Mouse (Mus musculus) midbrain, embryonic 13.5 days (tissue): Measurements from ENCODE around the gene Uhmk1. TPM values are rescaled to one million over a fixed set of nuclear protein-coding genes. Genes with fewer than 3 reads are reported as not detected.
A peak's percentile ranks its signal among the peaks of the same experiment; 100 is the strongest.
"Not testable (repeated sequence)": the region's sequence is repeated elsewhere in the genome, so short reads cannot be mapped to it uniquely, and the experiment has no call there.

Source experiments
- ATAC-seq: fragments of 200-750 bp; cut with Nextera tagmentation; 2 replicates; pipeline ENCODE4 v1.8.0; 2017; ENCODE audit warnings: mild to moderate bottlenecking, moderate TSS enrichment, moderate library complexity
- H3K27ac ChIP-seq: fragments of 300-500 bp; sonication (generic); 2 replicates; pipeline ENCODE4 v1.5.1; 2015; ENCODE audit warnings: inconsistent platforms, mild to moderate bottlenecking, moderate library complexity
- H3K27me3 ChIP-seq: fragments of 300-500 bp; sonication (generic); 2 replicates; pipeline ENCODE4 v1.6.1; 2015; ENCODE audit warnings: mild to moderate bottlenecking, inconsistent platforms
- H3K36me3 ChIP-seq: fragments of 300-500 bp; sonication (generic); 2 replicates; pipeline ENCODE4 v1.6.1; 2015; ENCODE audit warnings: mild to moderate bottlenecking, inconsistent platforms
- H3K4me1 ChIP-seq: fragments of 300-500 bp; sonication (generic); replicated peaks from 2 replicates; pipeline ENCODE4 v1.6.1; 2015; ENCODE audit warnings: inconsistent platforms
- H3K4me2 ChIP-seq: fragments of 300-500 bp; sonication (generic); replicated peaks from 2 replicates; pipeline ENCODE4 v1.6.1; 2015; ENCODE audit warnings: moderate library complexity, mild to moderate bottlenecking, inconsistent platforms
- H3K4me3 ChIP-seq: fragments of 300-500 bp; sonication (generic); replicated peaks from 2 replicates; pipeline ENCODE4 v1.5.1; 2015; ENCODE audit warnings: mild to moderate bottlenecking, inconsistent platforms
- H3K9ac ChIP-seq: fragments of 300-500 bp; sonication (generic); replicated peaks from 2 replicates; pipeline ENCODE4 v1.6.1; 2015; ENCODE audit warnings: mild to moderate bottlenecking, inconsistent platforms
- H3K9me3 ChIP-seq: fragments of 300-500 bp; sonication (generic); 2 replicates; pipeline ENCODE4 v1.6.1; 2016; ENCODE audit warnings: mild to moderate bottlenecking, inconsistent platforms
- WGBS: fragments of 180-500 bp; shearing (Covaris S2); methylation state at CpG from one replicate; pipeline ENCODE4 v1.1.7; 2015; 5-methylcytosine and 5-hydroxymethylcytosine counted together
- polyA plus RNA-seq: library from polyadenylated mRNA; unstranded; fragments of >200 nt; fragmentation: Nextera tagmentation; extraction: Ambion mirVana; gene quantifications from 2 replicates; pipeline ENCODE4 v1.2.1, GENCODE M21; 2015

Uhmk1 gene
- 7.6 and 8.3 TPM in 2 replicates for polyA plus RNA-seq

DNA sequence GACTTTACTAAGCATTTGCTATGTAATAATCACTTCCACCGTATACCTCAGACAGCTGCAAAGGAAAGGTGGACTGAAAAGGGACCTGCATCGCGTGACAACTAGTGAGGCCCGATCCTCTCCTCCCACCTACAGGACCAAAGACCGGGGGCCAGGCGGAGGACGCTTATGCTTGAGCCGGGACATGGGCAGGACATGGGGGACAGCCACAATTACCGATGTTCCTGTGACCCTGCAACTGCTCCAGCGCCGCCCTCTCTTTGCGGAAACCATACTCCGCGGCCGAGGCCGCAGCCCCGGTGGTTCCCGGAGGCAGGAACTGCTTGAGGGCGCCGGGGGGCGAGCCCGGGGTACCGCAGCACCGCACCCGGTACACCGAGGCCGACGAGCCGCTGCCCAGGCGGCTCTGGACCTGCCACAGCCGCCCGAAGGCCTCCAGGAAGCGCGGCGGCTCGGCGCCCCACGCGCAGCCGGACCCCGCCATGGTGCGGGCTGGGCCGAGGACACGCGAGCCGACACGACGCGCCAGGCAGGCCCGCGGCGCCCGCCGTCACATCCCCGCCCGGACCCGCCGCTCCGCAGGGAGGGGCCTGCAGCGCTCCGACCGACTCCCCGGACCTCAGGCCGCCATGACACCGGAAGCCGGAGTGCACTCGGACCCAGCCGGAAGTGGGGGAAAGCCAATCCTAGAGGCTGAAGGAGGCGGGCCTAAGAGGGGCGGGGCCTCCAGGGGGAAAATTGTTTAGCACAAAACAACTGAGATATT is at the start of gene Uhmk1:
Gene Uhmk1, minus strand, starts transcription at position 641 of the 766 bp plus-strand sequence.
- H3K4me1 ChIP-seq: peaks cover 13% of the 10 kb centered on the region
- H3K9ac ChIP-seq: peak within 1 kb of the TSS; percentile 95
- peak within 1 kb of the TSS; percentile 77 for H3K27ac ChIP-seq
- H3K4me3 ChIP-seq: peak within 1 kb of the TSS; percentile 91
- H3K36me3 ChIP-seq: peaks cover 16% of the 10 kb centered on the region
- WGBS: under 1% methylated on average over 70 of the region's 70 CpGs
- ATAC-seq: peak; percentile 100
- H3K9me3 ChIP-seq: no peaks in the 10 kb centered on the region
- peak within 1 kb of the TSS; percentile 78 for H3K4me2 ChIP-seq
- H3K27me3 ChIP-seq: peaks cover 5% of the 10 kb centered on the region; the same call in 1 of the 2 replicates

DNA sequence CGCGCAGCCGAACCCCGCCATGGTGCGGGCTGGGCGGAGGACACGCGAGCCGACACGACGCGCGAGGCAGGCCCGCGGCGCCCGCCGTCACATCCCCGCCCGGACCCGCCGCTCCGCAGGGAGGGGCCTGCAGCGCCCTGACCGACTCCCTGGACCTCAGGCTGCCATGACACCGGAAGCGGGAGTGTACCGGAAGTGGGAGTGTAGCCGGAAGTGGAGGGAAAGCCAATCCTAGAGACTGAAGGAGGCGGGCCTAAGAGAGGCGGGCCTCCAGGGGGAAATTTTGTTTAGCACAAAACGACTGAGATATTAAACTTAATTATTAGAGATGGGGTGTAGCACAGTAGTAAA is 40.3 kb upstream of the Uhmk1 start:
- Histone ChIP-seq H3K9ac (peak overlapping the region; percentile 76), H3K4me3 (peak overlapping the region; percentile 58), H3K27me3 (peaks cover 13% of the 10 kb centered on the region), H3K4me2 (peak overlapping the region; percentile 75), H3K4me1 (peaks cover 7% of the 10 kb centered on the region), H3K36me3 (no peaks in the 10 kb centered on the region), H3K9me3 (no peaks in the 10 kb centered on the region), H3K27ac (0 out of 2 replicates have a peak overlapping the region, but pooled peaks have one; percentile 51)
- WGBS: 1% methylated on average over 32 of the region's 32 CpGs
- ATAC-seq: peak; percentile 100

DNA sequence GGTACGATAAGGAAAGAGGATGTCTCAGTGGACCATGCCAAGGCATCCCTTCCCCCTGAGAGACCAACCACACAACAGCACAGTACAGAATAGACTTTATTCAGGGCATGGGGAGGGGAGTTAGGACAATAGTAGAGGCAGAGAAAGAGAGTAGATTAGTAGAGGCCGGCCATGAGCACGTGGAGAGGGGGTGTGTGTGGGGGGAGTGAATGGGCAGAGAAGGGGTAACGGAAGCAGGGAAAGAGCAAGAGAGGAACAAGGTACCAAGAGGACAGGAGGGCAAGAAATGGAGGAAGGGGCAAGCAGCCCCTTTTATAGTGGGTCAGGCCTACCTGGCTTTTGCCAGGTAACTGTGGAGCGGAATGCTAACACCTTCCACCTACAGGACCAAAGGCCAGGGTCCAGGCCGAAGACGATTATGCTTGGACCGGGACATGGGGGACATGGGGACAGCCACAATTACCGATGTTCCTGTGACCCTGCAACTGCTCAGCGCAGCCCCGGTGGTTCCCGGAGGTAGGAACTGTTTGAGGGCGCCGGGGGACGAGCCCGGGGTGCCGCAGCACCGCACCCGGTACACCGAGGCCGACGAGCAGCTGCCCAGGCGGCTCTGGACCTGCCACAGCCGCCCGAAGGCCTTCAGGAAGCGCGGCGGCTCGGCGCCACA is 39.8 kb upstream of the Uhmk1 start:
- H3K4me2 ChIP-seq: peak overlapping the region; percentile 75
- ATAC-seq: peak; percentile 96
- 0 out of 2 replicates have a peak overlapping the region, but pooled peaks have one; percentile 51 for H3K27ac ChIP-seq
- H3K9ac ChIP-seq: peak overlapping the region; percentile 76
- H3K36me3 ChIP-seq: no peaks in the 10 kb centered on the region
- H3K27me3 ChIP-seq: peaks cover 15% of the 10 kb centered on the region
- peak overlapping the region; percentile 58 for H3K4me3 ChIP-seq
- peaks cover 7% of the 10 kb centered on the region for H3K4me1 ChIP-seq
- WGBS: 20% methylated on average over 30 of the region's 30 CpGs
- H3K9me3 ChIP-seq: no peaks in the 10 kb centered on the region

DNA sequence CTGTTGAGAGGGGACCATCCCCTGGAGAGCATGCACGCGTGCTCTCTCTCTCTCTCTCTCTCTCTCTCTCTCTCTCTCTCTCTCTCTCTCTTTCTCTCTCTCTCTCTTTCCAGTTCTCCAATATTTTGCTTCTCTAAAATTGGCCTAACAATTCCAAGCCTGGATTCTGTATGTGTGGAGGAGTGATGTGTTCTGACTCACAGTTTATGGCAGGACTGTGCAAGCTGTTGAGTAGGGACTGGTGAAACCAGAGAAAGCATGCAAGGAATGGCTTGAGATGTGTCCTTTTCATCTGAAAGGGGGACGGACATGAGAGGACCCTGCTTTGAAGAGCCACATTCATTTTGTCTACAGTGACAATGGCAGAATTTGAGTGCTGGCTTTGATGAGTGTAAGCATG is 29.8 kb upstream of the Uhmk1 start:
- peaks cover 14% of the 10 kb centered on the region for H3K27me3 ChIP-seq
- H3K36me3 ChIP-seq: no peaks in the 10 kb centered on the region
- H3K4me1 ChIP-seq: no peaks in the 10 kb centered on the region
- no peak overlapping the region for H3K27ac ChIP-seq
- H3K9ac ChIP-seq: no peak overlapping the region
- no peaks in the 10 kb centered on the region for H3K9me3 ChIP-seq
- no peak overlapping the region for H3K4me3 ChIP-seq
- ATAC-seq: no peak
- 94% methylated on average over 3 of the region's 3 CpGs for WGBS
- H3K4me2 ChIP-seq: no peak overlapping the region

DNA sequence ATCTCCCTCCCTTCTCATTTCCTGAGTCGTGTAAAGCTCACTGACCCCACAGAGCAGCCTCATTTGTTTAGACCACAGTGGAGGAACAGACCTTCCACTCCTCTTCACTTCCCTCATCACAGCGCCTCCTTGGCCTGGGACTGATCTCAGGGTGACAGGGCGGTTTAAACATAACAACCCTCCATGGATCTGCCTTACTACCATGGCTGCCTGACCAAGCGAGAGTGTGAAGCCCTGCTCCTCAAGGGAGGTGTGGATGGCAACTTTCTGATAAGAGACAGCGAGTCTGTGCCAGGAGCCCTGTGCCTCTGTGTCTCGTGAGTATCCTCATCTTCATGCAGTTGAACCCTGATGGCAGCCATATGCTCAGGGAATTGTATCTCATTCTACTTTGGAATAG is 17.5 kb upstream of the Uhmk1 start, which contains the start of gene Sh2d1b2:
Gene Sh2d1b2, plus strand, starts transcription at position 62 of the 400 bp plus-strand sequence.
- 71% methylated on average over 6 of the region's 6 CpGs for WGBS
- H3K9me3 ChIP-seq, H3K27ac ChIP-seq, H3K9ac ChIP-seq, H3K27me3 ChIP-seq, ATAC-seq, H3K36me3 ChIP-seq, H3K4me3 ChIP-seq, H3K4me1 ChIP-seq, H3K4me2 ChIP-seq: not testable (repeated sequence)

DNA sequence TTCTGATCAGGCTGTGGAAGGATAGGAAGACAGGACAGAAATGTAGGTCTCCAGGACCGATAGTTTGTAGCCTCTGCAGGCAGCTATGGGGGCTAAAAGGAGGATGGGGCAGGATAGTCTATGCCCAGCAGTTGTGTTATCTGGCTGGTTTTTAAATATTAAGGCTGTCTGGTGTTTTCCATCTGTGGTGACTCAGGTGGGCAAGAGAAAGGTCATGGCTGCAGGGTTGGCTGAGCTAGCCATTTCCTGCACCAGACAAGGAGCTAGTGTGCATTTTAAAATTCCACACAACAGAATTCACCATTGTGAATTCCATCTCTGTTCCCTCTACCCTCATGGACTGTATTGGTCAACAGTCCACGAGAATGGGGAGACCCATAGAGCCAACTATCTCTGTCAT is 8.1 kb upstream of the Uhmk1 start:
- H3K4me1 ChIP-seq: no peaks in the 10 kb centered on the region
- H3K27ac ChIP-seq: no peak overlapping the region
- 0 out of 2 replicates have a peak, but pooled peaks cover 8% of the 10 kb centered on the region for H3K27me3 ChIP-seq
- H3K4me2 ChIP-seq: no peak overlapping the region
- H3K9ac ChIP-seq: no peak overlapping the region
- H3K36me3 ChIP-seq: no peaks in the 10 kb centered on the region
- no peak overlapping the region for H3K4me3 ChIP-seq
- WGBS: 75% methylated on average over 2 of the region's 2 CpGs
- H3K9me3 ChIP-seq: no peaks in the 10 kb centered on the region
- ATAC-seq: no peak

DNA sequence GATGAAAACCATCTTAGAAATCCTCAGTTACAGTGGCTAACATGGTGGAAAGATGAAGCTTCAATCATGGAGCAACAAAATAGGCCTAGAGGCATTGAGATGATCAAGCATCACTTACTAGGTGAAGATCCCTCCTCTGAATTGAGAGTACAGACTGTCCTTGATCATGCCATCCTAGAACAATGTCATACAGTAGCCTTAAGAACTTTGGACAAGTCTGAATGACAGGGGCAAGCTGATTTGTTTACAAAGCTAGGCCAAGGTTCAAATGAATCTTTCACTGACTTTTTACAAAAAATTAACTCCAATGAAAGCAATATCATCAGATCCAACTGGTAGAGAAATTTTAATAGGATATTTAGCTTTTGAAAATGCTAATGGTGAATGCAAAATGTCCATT is 5.2 kb upstream of the Uhmk1 start:
- H3K4me1 ChIP-seq: no peaks in the 10 kb centered on the region
- no peaks in the 10 kb centered on the region for H3K36me3 ChIP-seq
- no peak overlapping the region for H3K27ac ChIP-seq
- H3K27me3 ChIP-seq: peaks cover 13% of the 10 kb centered on the region; the same call in 1 of the 2 replicates
- no peak for ATAC-seq
- no peak overlapping the region for H3K9ac ChIP-seq
- H3K4me3 ChIP-seq: no peak overlapping the region
- H3K4me2 ChIP-seq: no peak overlapping the region
- no peaks in the 10 kb centered on the region for H3K9me3 ChIP-seq

DNA sequence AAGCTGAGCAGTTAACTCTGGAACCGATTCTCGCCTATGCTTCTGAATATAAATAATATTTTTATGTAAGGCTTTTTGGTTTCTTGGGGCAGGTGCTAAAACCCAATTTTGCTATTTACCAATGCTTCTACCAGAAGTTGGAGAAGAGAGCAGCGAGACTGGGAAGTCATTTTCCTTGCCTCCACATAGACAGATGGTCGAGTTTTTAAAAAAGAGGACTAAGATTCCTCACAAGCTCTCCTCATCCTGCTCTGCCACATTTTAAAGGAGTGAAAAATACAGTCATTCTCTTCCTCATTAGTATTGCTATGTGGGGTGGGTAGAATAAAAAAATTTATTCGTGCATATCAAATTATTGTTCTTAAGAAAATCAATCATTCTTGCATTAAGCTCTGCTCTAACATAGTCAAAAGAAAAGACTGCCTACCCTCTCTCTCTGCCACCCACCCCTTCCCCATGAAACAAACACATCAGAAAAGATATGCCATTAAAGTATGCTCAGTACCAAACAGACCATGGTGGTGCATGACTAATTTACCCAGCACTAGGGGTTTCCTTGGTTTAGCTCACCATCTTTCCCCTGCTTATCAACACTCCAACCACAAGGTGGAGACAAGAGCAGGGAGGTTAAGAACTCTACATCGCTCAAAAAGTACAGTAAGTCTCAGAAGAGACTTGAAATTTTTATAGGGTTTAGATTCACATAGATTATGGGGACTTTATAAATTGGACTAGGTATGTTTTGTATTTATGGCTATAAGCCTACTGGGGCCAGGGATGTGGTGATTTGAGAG is 3.1 kb upstream of the Uhmk1 start:
- ATAC-seq: no peak
- Histone ChIP-seq H3K9me3 (no peaks in the 10 kb centered on the region), H3K9ac (no peak overlapping the region), H3K36me3 (no peaks in the 10 kb centered on the region), H3K4me3 (no peak overlapping the region), H3K27ac (no peak overlapping the region), H3K27me3 (peaks cover 13% of the 10 kb centered on the region; the same call in 1 of the 2 replicates), H3K4me2 (no peak overlapping the region), H3K4me1 (peaks cover 9% of the 10 kb centered on the region)
- 79% methylated on average over 6 of the region's 6 CpGs for WGBS

DNA sequence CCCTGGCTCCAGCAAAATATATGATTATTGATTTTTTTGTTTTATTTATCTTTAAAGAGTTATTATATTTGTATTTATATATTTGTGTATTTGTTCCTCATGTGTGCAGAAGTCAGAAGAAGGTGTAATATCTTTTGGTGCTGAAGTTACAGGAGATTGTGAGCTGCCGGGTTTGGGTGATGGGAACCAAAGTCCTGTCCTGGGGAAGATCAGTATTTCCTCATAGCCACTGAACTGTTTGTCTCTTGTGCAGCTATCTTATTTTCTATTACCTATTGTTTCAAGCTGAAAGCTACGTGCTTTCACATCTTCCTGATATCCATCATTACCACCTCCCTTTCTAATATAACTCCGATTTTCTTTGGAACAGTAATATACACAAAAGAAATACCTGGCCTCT is 393 bp upstream of the Uhmk1 start:
- Histone ChIP-seq H3K27ac (no peak overlapping the region), H3K9ac (no peak overlapping the region), H3K4me1 (peaks cover 13% of the 10 kb centered on the region), H3K4me2 (peak overlapping the region; percentile 78), H3K36me3 (peaks cover 15% of the 10 kb centered on the region), H3K9me3 (no peaks in the 10 kb centered on the region), H3K27me3 (peaks cover 5% of the 10 kb centered on the region; the same call in 1 of the 2 replicates), H3K4me3 (peak overlapping the region; percentile 91)
- WGBS: 78% methylated on average over 3 of the region's 3 CpGs
- ATAC-seq: peak; percentile 31

DNA sequence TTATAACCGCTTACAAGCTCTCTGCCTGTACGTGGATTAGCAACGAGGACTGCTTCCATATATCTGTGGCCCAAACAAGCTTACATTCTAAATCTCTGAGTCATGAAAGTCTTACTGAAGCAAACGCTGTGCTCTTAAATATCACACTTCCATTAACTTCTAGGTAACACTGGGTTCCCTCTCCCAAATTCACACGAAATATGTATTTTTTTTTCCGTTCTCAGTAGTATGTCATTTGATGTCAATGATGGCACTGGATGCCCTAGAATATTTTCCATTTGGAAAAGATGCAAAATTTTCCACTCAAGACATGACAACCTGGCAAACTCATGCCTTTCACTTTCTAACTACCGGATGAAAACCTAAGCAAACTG is 827 bp downstream of the Uhmk1 start:
- peaks cover 19% of the 10 kb centered on the region for H3K36me3 ChIP-seq
- H3K9me3 ChIP-seq: no peaks in the 10 kb centered on the region
- peaks cover 5% of the 10 kb centered on the region; the same call in 1 of the 2 replicates for H3K27me3 ChIP-seq
- peak overlapping the region; percentile 78 for H3K4me2 ChIP-seq
- ATAC-seq: no peak
- peak overlapping the region; percentile 91 for H3K4me3 ChIP-seq
- 38% methylated on average over 7 of the region's 7 CpGs for WGBS
- no peak overlapping the region for H3K27ac ChIP-seq
- H3K4me1 ChIP-seq: peaks cover 13% of the 10 kb centered on the region
- peak overlapping the region; percentile 95 for H3K9ac ChIP-seq

DNA sequence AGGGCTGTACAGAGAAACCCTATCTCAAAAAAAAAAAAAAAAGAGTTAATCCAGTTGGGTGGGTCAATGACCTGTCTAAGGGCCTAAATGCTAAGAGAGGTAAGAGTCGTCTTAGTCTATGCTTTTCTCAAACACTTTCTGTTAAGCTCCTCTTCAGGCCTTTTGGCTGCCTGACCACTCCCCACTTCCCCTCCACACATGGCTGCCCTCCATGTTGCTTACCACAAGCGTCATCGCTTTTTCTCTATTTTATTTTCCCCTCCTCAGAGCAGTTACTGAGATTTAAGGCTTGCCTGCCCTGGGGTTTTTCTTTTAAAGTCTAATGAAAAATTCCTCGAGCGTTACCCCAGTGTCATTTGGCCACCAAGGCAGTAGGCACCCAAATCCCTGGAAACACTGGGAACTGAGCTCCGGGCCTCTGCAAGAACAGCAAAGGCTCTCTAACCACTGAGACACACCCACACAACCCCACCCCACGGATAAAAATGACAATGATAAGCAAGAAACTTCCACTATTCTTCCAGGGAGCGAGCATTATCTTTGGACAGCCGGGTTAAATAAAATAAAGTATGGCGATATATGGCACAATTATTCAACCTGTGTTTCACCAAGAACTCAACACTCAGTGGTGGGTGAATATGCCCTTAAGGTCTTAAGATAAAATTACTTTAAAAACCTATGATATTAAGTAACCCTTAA is 1.9 kb downstream of the Uhmk1 start:
- Histone ChIP-seq H3K27ac (no peak overlapping the region), H3K27me3 (peaks cover 5% of the 10 kb centered on the region; the same call in 1 of the 2 replicates), H3K4me3 (no peak overlapping the region), H3K9ac (no peak overlapping the region), H3K4me1 (peaks cover 13% of the 10 kb centered on the region), H3K4me2 (peak overlapping the region; percentile 5; the same call in 1 of the 2 replicates), H3K9me3 (no peaks in the 10 kb centered on the region), H3K36me3 (peaks cover 30% of the 10 kb centered on the region)
- ATAC-seq: no peak
- 92% methylated on average over 10 of the region's 10 CpGs for WGBS
